Mouse (Mus musculus) ES-E14 (cell line): Measurements from ENCODE around the gene Ucn. TPM values are rescaled to one million over a fixed set of nuclear protein-coding genes. Genes with fewer than 3 reads are reported as not detected.
A peak's percentile ranks its signal among the peaks of the same experiment; 100 is the strongest.

ENCODE experiments used
- DNase-seq: peaks from one replicate; pipeline ENCODE4 v3.0.0-alpha.2; 2013; ENCODE audit warnings: low read depth, low spot score
- H3K27ac ChIP-seq: 2 replicates; pipeline ENCODE4 v1.5.1; 2012; ENCODE audit warnings: low read depth, mild to moderate bottlenecking, low read length, moderate library complexity, mixed read lengths; ENCODE audit not compliant: poor library complexity, insufficient read depth, severe bottlenecking
- H3K36me3 ChIP-seq: 2 replicates; pipeline ENCODE4 v1.6.1; 2012; ENCODE audit warnings: mild to moderate bottlenecking, low read length, moderate library complexity, mixed read lengths; ENCODE audit not compliant: control insufficient read depth, poor library complexity, insufficient read depth, severe bottlenecking
- H3K4me1 ChIP-seq, 2 experiments: fragments of 150-350 bp in 1 of 2; sonication (generic) in 1 of 2; 2 replicates each; pipeline ENCODE4 v1.6.1; 2012; ENCODE audit warnings: low read length in 2 of 2, mild to moderate bottlenecking in 1 of 2, mixed read lengths in 1 of 2; ENCODE audit not compliant: control insufficient read depth in 2 of 2, insufficient read depth in 2 of 2, poor library complexity in 1 of 2
- H3K4me3 ChIP-seq, 2 experiments: fragments of 150-350 bp in 1 of 2; sonication (generic) in 1 of 2; 2 replicates each; pipeline ENCODE4 v1.5.1; 2012; ENCODE audit warnings: low read length in 2 of 2, low read depth in 1 of 2, mild to moderate bottlenecking in 1 of 2, mixed read lengths in 1 of 2; ENCODE audit not compliant: insufficient read depth in 1 of 2, poor library complexity in 1 of 2, severe bottlenecking in 1 of 2
- H3K9ac ChIP-seq: 2 replicates; pipeline ENCODE4 v1.6.1; 2012; ENCODE audit warnings: low read depth, mild to moderate bottlenecking, low read length, mixed read lengths; ENCODE audit not compliant: poor library complexity, insufficient read depth, severe bottlenecking
- H3K9me3 ChIP-seq: fragments of 150-350 bp; sonication (generic); 2 replicates; pipeline ENCODE4 v1.6.1; 2012; ENCODE audit warnings: low read depth, mild to moderate bottlenecking, low read length; ENCODE audit not compliant: control insufficient read depth, insufficient read depth
- CHD2 ChIP-seq: IDR thresholded peaks from 2 replicates; pipeline ENCODE4 v1.6.1; 2014; ENCODE audit warnings: mild to moderate bottlenecking, low read depth, low read length, inconsistent platforms
- HCFC1 ChIP-seq: IDR thresholded peaks from 2 replicates; pipeline ENCODE4 v1.6.1; 2012; ENCODE audit warnings: low read length, inconsistent platforms, borderline replicate concordance; ENCODE audit not compliant: insufficient read depth
- MAFK ChIP-seq: IDR thresholded peaks from 2 replicates; pipeline ENCODE4 v1.6.1; 2014; ENCODE audit warnings: mild to moderate bottlenecking, low read depth, low read length, inconsistent platforms; ENCODE audit not compliant: insufficient read depth
- ZC3H11A ChIP-seq: IDR thresholded peaks from 2 replicates; pipeline ENCODE4 v1.6.1; 2012; ENCODE audit warnings: low read depth, mild to moderate bottlenecking, inconsistent platforms, low read length, borderline replicate concordance
- ZNF384 ChIP-seq: IDR thresholded peaks from 2 replicates; pipeline ENCODE4 v1.6.1; 2012; ENCODE audit warnings: low read depth, low read length, inconsistent platforms
- in situ Hi-C, 2 experiments: fragments of 600-800 bp; cut with MboI; formaldehyde crosslinking; loops; one replicate each; pipeline ENCODE4 v1.15.1; 2025; ENCODE audit warnings: low sequenced_read_pairs in 2 of 2, inconsistent platforms in 1 of 2; ENCODE audit not compliant: unreplicated experiment in 2 of 2
- total RNA-seq: library from RNA; depleted of rRNA; stranded (reverse); fragments of 300-350 nt; gene quantifications from 2 replicates; pipeline ENCODE4 v1.2.3, GENCODE M21; 2012

Ucn gene
- total RNA-seq, 1 experiment: not detected

- Histone ChIP-seq H3K27ac (no peak overlapping the region), H3K9me3 (no peaks in the 10 kb centered on the region), H3K9ac (peak overlapping the region; percentile 79), H3K4me1 (peaks cover 0 to 3% of the 10 kb centered on the region in 2 experiments; a peak in 1 of 4 replicates), H3K4me3 (peak overlapping the region; percentile 69 to 75), H3K36me3 (peaks cover 20% of the 10 kb centered on the region)
- in situ Hi-C loops: no loop called here
- DNase-seq: no peak
- TF ChIP-seq ZC3H11A (no peak), HCFC1 (no peak), ZNF384 (no peak), MAFK (no peak), CHD2 (no peak)
Observed at GRCm38 (mm10) chr5:31153516-31154151, 15.0 kb upstream of the Ucn start.

GRCm38 (mm10) chr5:31151746-31152145, 13.1 kb upstream of the Ucn start:
- H3K9ac ChIP-seq: no peak overlapping the region
- no peak overlapping the region for H3K27ac ChIP-seq
- no peak overlapping the region for H3K4me3 ChIP-seq
- peaks cover 5% of the 10 kb centered on the region for H3K36me3 ChIP-seq
- no peak for DNase-seq
- peaks cover 0 to 3% of the 10 kb centered on the region in 2 experiments; a peak in 1 of 4 replicates for H3K4me1 ChIP-seq
- no peak for TF ChIP-seq CHD2
- TF ChIP-seq HCFC1: no peak
- TF ChIP-seq ZNF384: no peak
- no peak for TF ChIP-seq MAFK
- TF ChIP-seq ZC3H11A: no peak
- no peaks in the 10 kb centered on the region for H3K9me3 ChIP-seq
- in situ Hi-C loops: no loop called here

GRCm38 (mm10) chr5:31149781-31150180, 11.2 kb upstream of the Ucn start:
- Histone ChIP-seq H3K9me3 (no peaks in the 10 kb centered on the region), H3K4me3 (no peak overlapping the region), H3K4me1 (peaks cover 0 to 3% of the 10 kb centered on the region in 2 experiments; a peak in 1 of 4 replicates), H3K9ac (no peak overlapping the region), H3K27ac (no peak overlapping the region), H3K36me3 (peaks cover 8% of the 10 kb centered on the region; the same call in 1 of the 2 replicates)
- no peak for TF ChIP-seq MAFK
- TF ChIP-seq ZNF384: no peak
- no peak for TF ChIP-seq ZC3H11A
- no peak for TF ChIP-seq HCFC1
- TF ChIP-seq CHD2: no peak
- no peak for DNase-seq
- in situ Hi-C loops: no loop called here

- Histone ChIP-seq H3K9ac (no peak overlapping the region), H3K9me3 (no peaks in the 10 kb centered on the region), H3K36me3 (0 out of 2 replicates have a peak, but pooled peaks cover 3% of the 10 kb centered on the region), H3K27ac (no peak overlapping the region), H3K4me1 (peaks cover 0 to 8% of the 10 kb centered on the region in 2 experiments; a peak in 1 of 4 replicates), H3K4me3 (peak overlapping the region; percentile 62 to 64; a peak in 3 of 4 replicates)
- TF ChIP-seq ZNF384: no peak
- TF ChIP-seq ZC3H11A: no peak
- no peak for TF ChIP-seq CHD2
- TF ChIP-seq HCFC1: no peak
- no peak for TF ChIP-seq MAFK
- in situ Hi-C loops: no loop called here
- no peak for DNase-seq
Observed at GRCm38 (mm10) chr5:31138968-31139425, 368 bp upstream of the Ucn start.
